Mouse (Mus musculus) spleen, adult 2 months (tissue): ENCODE data around the gene Rps27l. TPM values are rescaled to one million over a fixed set of nuclear protein-coding genes. Genes with fewer than 3 reads are reported as not detected.

Experiments used
- DNase-seq, 2 experiments: peaks; one replicate each; pipeline versions ENCODE4 v3.0.0 to v3.0.0-alpha.2; 2012 to 2021; ENCODE audit warnings: low spot score in 2 of 2, low read depth in 1 of 2
- H3K27ac ChIP-seq: fragments of 200-500 bp; 2 replicates; pipeline ENCODE4 v1.5.1; 2012; ENCODE audit warnings: low read length, inconsistent platforms; ENCODE audit not compliant: insufficient read depth
- H3K27me3 ChIP-seq: fragments of 200-500 bp; 2 replicates; pipeline ENCODE4 v1.6.1; 2012; ENCODE audit warnings: mild to moderate bottlenecking, moderate library complexity, low read length, inconsistent platforms; ENCODE audit not compliant: control insufficient read depth, insufficient read depth
- H3K36me3 ChIP-seq: fragments of 200-500 bp; 2 replicates; pipeline ENCODE4 v1.6.1; 2012; ENCODE audit warnings: mild to moderate bottlenecking, low read length, inconsistent platforms; ENCODE audit not compliant: control insufficient read depth, insufficient read depth
- H3K4me1 ChIP-seq: fragments of 200-500 bp; 2 replicates; pipeline ENCODE4 v1.6.1; 2011; ENCODE audit warnings: inconsistent platforms; ENCODE audit not compliant: control insufficient read depth, insufficient read depth, insufficient read length
- H3K4me3 ChIP-seq: fragments of 200-500 bp; 2 replicates; pipeline ENCODE4 v1.5.1; 2011; ENCODE audit warnings: mild to moderate bottlenecking, inconsistent platforms; ENCODE audit not compliant: insufficient read depth, insufficient read length; ENCODE audit errors: extremely low read depth
- CTCF ChIP-seq: fragments of 200-500 bp; IDR thresholded peaks from 2 replicates; pipeline ENCODE4 v1.5.1; 2011; ENCODE audit warnings: mild to moderate bottlenecking, inconsistent platforms; ENCODE audit not compliant: insufficient read depth, insufficient read length, insufficient replicate concordance; ENCODE audit errors: extremely low read depth
- POLR2A ChIP-seq: fragments of 200-500 bp; IDR thresholded peaks from 2 replicates; pipeline ENCODE4 v1.6.1; 2011; ENCODE audit warnings: low read depth, low read length, inconsistent platforms
- WGBS: fragments of 180-500 bp; shearing (Covaris S2); methylation state at CpG from one replicate; pipeline ENCODE4 v1.1.7; 2018; 5-methylcytosine and 5-hydroxymethylcytosine counted together
- polyA plus RNA-seq: library from polyadenylated mRNA; depleted of rRNA; stranded (reverse); fragments of >200 nt; gene quantifications from 2 replicates; pipeline ENCODE4 v1.2.3, GENCODE M21; 2012; rRNA removed

Rps27l gene
- polyA plus RNA-seq, 1 experiment, result 11.4 TPM

- H3K4me1 ChIP-seq, result no peaks in the 10 kb centered on the region
- 88% methylated on average over 6 of the region's 6 CpGs for WGBS
- no peak overlapping the region for H3K4me3 ChIP-seq
- no peak overlapping the region for H3K27ac ChIP-seq
- DNase-seq, result no peak
- TF ChIP-seq POLR2A (no peak), CTCF (no peak)
- no peaks in the 10 kb centered on the region for H3K36me3 ChIP-seq
- H3K27me3 ChIP-seq, result no peaks in the 10 kb centered on the region
These were observed 43.7 kb downstream of the Rps27l start for GRCm38 (mm10) chr9:66989581-66989980.

- Histone ChIP-seq H3K4me3 (no peak overlapping the region), H3K27me3 (no peaks in the 10 kb centered on the region), H3K36me3 (no peaks in the 10 kb centered on the region), H3K4me1 (no peaks in the 10 kb centered on the region), H3K27ac (no peak overlapping the region)
- DNase-seq, result no peak
- TF ChIP-seq CTCF, result no peak
- no peak for TF ChIP-seq POLR2A
- 76% methylated on average over 5 of the region's 5 CpGs for WGBS
These were observed 44.2 kb downstream of the Rps27l start for GRCm38 (mm10) chr9:66990046-66990445.

- no peak for TF ChIP-seq CTCF
- TF ChIP-seq POLR2A, result no peak
- no peaks in the 10 kb centered on the region for H3K27me3 ChIP-seq
- no peaks in the 10 kb centered on the region for H3K4me1 ChIP-seq
- no peak overlapping the region for H3K4me3 ChIP-seq
- 33% methylated on average over 9 of the region's 9 CpGs for WGBS
- H3K36me3 ChIP-seq, result no peaks in the 10 kb centered on the region
- DNase-seq, result no peak
- no peak overlapping the region for H3K27ac ChIP-seq
These were observed 45.3 kb downstream of the Rps27l start for GRCm38 (mm10) chr9:66991021-66991749.

- DNase-seq, result no peak
- no peaks in the 10 kb centered on the region for H3K4me1 ChIP-seq
- 60% methylated on average over 8 of the region's 8 CpGs for WGBS
- H3K36me3 ChIP-seq, result no peaks in the 10 kb centered on the region
- no peak overlapping the region for H3K4me3 ChIP-seq
- H3K27me3 ChIP-seq, result no peaks in the 10 kb centered on the region
- H3K27ac ChIP-seq, result no peak overlapping the region
- no peak for TF ChIP-seq CTCF
- no peak for TF ChIP-seq POLR2A
These were observed 46.0 kb downstream of the Rps27l start for GRCm38 (mm10) chr9:66991750-66992410.

Other genes with a start within 250 kb of the Rps27l start
- 0.48 and 0.74 TPM in 2 replicates for gene Car12, start 232.4 kb upstream of the Rps27l start, polyA plus RNA-seq
- gene Aph1b, start 150.6 kb upstream of the Rps27l start, polyA plus RNA-seq, result 1.0 and 1.9 TPM in 2 replicates
- gene Gm10647, start 149.0 kb upstream of the Rps27l start, polyA plus RNA-seq, result 0.05 TPM in 1 of 2 replicates, not detected in the other
- 1.1 and 3.0 TPM in 2 replicates for gene Aph1c, start 111.4 kb upstream of the Rps27l start, polyA plus RNA-seq
- 12.5 and 13.2 TPM in 2 replicates for gene Rab8b, start 26.4 kb upstream of the Rps27l start, polyA plus RNA-seq
- 9.5 and 23.7 TPM in 2 replicates for gene Lactb, start 29.4 kb downstream of the Rps27l start, polyA plus RNA-seq
- gene Tpm1, start 103.3 kb downstream of the Rps27l start, polyA plus RNA-seq, result 39.0 and 54.2 TPM in 2 replicates